Mouse (Mus musculus): ENCODE measurements around the gene Trcg1. TPM values are rescaled to one million over a fixed set of nuclear protein-coding genes. Genes with fewer than 3 reads are reported as not detected.

Gene Trcg1
- polyA plus RNA-seq, 2 experiments = not detected

GRCm38 (mm10) chr9:57256309-57256708 lies 20.0 kb downstream of the Trcg1 start:
- H3K4me3 ChIP-seq (replicated peaks; ENCODE audit: low read length) = no peak overlapping the region
- 96% methylated on average over 20 of the region's 20 CpGs for WGBS
- no peak overlapping the region for H3K9ac ChIP-seq (ENCODE audit: low read depth, low read length, severe bottlenecking)
- ATAC-seq (ENCODE audit: low FRiP score, low read depth) (no peak), DNase-seq (ENCODE audit: low spot score) (no peak)
- peaks cover 11% of the 10 kb centered on the region for H3K4me1 ChIP-seq (ENCODE audit: control insufficient read depth, insufficient read depth, low read length)
- peaks cover 73% of the 10 kb centered on the region for H3K36me3 ChIP-seq (ENCODE audit: control insufficient read depth, insufficient read depth, low read length)
- no peak overlapping the region for H3K4me2 ChIP-seq (replicated peaks; ENCODE audit: low read depth, low read length, severe bottlenecking)
- H3K27me3 ChIP-seq (ENCODE audit: control insufficient read depth, insufficient read depth, low read length) = no peaks in the 10 kb centered on the region
- TF ChIP-seq POLR2A (IDR thresholded peaks at IDR 0.05; ENCODE audit: borderline replicate concordance, extremely low read depth, insufficient read depth, insufficient read length) = no peak
- H3K9me3 ChIP-seq (ENCODE audit: control insufficient read depth, low read length) = no peaks in the 10 kb centered on the region
- H3K27ac ChIP-seq (replicated peaks; ENCODE audit: low read depth, low read length) = no peak overlapping the region

- Histone ChIP-seq H3K27ac (replicated peaks; ENCODE audit: low read depth, low read length) (no peak overlapping the region), H3K9me3 (ENCODE audit: control insufficient read depth, low read length) (no peaks in the 10 kb centered on the region), H3K9ac (ENCODE audit: low read depth, low read length, severe bottlenecking) (no peak overlapping the region), H3K4me3 (replicated peaks; ENCODE audit: low read length) (no peak overlapping the region), H3K4me1 (ENCODE audit: control insufficient read depth, insufficient read depth, low read length) (peaks cover 13% of the 10 kb centered on the region), H3K27me3 (ENCODE audit: control insufficient read depth, insufficient read depth, low read length) (no peaks in the 10 kb centered on the region), H3K36me3 (ENCODE audit: control insufficient read depth, insufficient read depth, low read length) (peaks cover 69% of the 10 kb centered on the region), H3K4me2 (replicated peaks; ENCODE audit: low read depth, low read length, severe bottlenecking) (no peak overlapping the region)
- WGBS = 97% methylated on average over 11 of the region's 11 CpGs
- TF ChIP-seq POLR2A (IDR thresholded peaks at IDR 0.05; ENCODE audit: borderline replicate concordance, extremely low read depth, insufficient read depth, insufficient read length) = no peak
- DNase-seq (ENCODE audit: low spot score) (no peak), ATAC-seq (ENCODE audit: low FRiP score, low read depth) (no peak)
These were observed 20.5 kb downstream of the Trcg1 start for GRCm38 (mm10) chr9:57256861-57257260.

DNA sequence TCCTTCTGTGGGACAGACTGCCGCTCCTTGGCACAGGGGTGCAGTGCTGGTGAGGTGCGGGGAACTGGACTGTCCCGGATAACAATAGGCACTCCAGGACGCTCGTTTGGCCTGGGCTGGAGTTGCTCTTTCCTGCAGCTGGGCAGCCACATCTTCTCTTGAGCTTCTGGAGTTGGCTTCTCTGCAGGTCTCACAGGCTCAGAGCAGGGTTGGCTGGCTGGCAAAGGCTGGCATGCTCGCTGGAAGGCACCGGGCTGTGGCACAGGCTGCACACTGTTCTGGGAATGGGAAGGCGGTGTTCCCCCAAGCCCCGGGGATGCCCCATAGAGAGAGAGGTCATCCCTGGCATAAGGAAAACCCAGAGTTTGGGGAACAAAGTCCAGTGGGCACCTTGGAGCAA lies 21.3 kb downstream of the Trcg1 start:
- peaks cover 61% of the 10 kb centered on the region for H3K36me3 ChIP-seq (ENCODE audit: control insufficient read depth, insufficient read depth, low read length)
- DNase-seq (ENCODE audit: low spot score) (no peak), ATAC-seq (ENCODE audit: low FRiP score, low read depth) (no peak)
- H3K9me3 ChIP-seq (ENCODE audit: control insufficient read depth, low read length) = no peaks in the 10 kb centered on the region
- no peaks in the 10 kb centered on the region for H3K27me3 ChIP-seq (ENCODE audit: control insufficient read depth, insufficient read depth, low read length)
- H3K4me3 ChIP-seq (replicated peaks; ENCODE audit: low read length) = no peak overlapping the region
- H3K4me1 ChIP-seq (ENCODE audit: control insufficient read depth, insufficient read depth, low read length) = peaks cover 13% of the 10 kb centered on the region
- no peak overlapping the region for H3K4me2 ChIP-seq (replicated peaks; ENCODE audit: low read depth, low read length, severe bottlenecking)
- no peak for TF ChIP-seq POLR2A (IDR thresholded peaks at IDR 0.05; ENCODE audit: borderline replicate concordance, extremely low read depth, insufficient read depth, insufficient read length)
- 97% methylated on average over 9 of the region's 9 CpGs for WGBS
- H3K27ac ChIP-seq (replicated peaks; ENCODE audit: low read depth, low read length) = no peak overlapping the region
- no peak overlapping the region for H3K9ac ChIP-seq (ENCODE audit: low read depth, low read length, severe bottlenecking)

DNA sequence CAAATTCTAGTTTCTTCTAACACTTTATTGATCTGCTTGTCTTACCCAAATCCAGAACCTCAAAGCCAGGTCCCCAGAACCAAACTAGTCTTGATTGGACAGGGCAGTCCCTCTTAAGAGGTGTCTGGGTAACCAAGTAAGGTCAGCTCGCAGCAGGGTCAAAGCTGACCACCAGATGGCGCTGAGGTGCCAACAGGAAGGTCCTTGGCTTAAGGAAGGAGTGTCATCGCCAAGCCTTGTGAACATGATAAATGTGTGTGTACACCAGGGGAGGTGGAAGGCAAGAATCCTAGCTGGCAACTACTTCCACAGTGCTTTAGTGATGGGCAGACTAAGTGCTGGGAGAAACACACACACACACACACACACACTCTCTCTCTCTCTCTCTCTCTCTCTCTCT lies 23.4 kb downstream of the Trcg1 start:
- WGBS = 7% methylated on average over 3 of the region's 3 CpGs
- H3K4me2 ChIP-seq (replicated peaks; ENCODE audit: low read depth, low read length, severe bottlenecking) = no peak overlapping the region

DNA sequence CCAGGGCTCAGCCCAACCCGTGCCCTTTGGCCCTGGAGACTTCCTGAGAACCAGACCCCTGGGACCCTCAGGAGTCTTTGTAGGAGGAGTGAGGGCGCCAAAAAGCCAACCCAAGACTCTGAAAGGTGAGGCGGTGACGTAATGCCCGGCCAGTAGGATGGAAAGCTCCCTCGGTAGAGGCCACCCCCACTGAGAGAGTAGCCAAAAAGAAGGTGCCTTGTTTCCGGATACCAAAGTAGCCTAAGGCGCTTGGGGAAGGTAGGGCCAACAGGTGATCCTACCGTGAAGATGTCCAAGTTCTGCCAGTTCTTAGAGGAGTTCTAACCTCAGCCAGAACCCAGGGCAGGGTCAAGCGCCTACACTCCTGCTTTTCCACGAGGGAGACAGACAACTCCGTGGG lies 24.6 kb downstream of the Trcg1 start:
- no peak for ATAC-seq (ENCODE audit: low FRiP score, low read depth)
- no peak for TF ChIP-seq POLR2A (IDR thresholded peaks at IDR 0.05; ENCODE audit: borderline replicate concordance, extremely low read depth, insufficient read depth, insufficient read length)
- H3K4me1 ChIP-seq (ENCODE audit: control insufficient read depth, insufficient read depth, low read length) = peaks cover 13% of the 10 kb centered on the region
- H3K27ac ChIP-seq (replicated peaks; ENCODE audit: low read depth, low read length) = no peak overlapping the region
- peak overlapping the region; percentile 85 for H3K4me2 ChIP-seq (replicated peaks; ENCODE audit: low read depth, low read length, severe bottlenecking)
- no peaks in the 10 kb centered on the region for H3K27me3 ChIP-seq (ENCODE audit: control insufficient read depth, insufficient read depth, low read length)
- H3K4me3 ChIP-seq (replicated peaks; ENCODE audit: low read length) = peak overlapping the region; percentile 58
- no peaks in the 10 kb centered on the region for H3K9me3 ChIP-seq (ENCODE audit: control insufficient read depth, low read length)
- peak overlapping the region; percentile 83 for H3K9ac ChIP-seq (ENCODE audit: low read depth, low read length, severe bottlenecking)
- WGBS = 15% methylated on average over 12 of the region's 12 CpGs
- H3K36me3 ChIP-seq (ENCODE audit: control insufficient read depth, insufficient read depth, low read length) = peaks cover 29% of the 10 kb centered on the region
- DNase-seq (ENCODE audit: low spot score) = no peak

More for the DNA sequence above, 23.4 kb downstream of the Trcg1 start:
- H3K9me3 ChIP-seq (ENCODE audit: control insufficient read depth, low read length) = no peaks in the 10 kb centered on the region
- TF ChIP-seq POLR2A (IDR thresholded peaks at IDR 0.05; ENCODE audit: borderline replicate concordance, extremely low read depth, insufficient read depth, insufficient read length) = no peak
- no peaks in the 10 kb centered on the region for H3K27me3 ChIP-seq (ENCODE audit: control insufficient read depth, insufficient read depth, low read length)
- H3K36me3 ChIP-seq (ENCODE audit: control insufficient read depth, insufficient read depth, low read length) = peaks cover 41% of the 10 kb centered on the region
- H3K4me3 ChIP-seq (replicated peaks; ENCODE audit: low read length) = no peak overlapping the region
- H3K27ac ChIP-seq (replicated peaks; ENCODE audit: low read depth, low read length) = no peak overlapping the region
- peaks cover 13% of the 10 kb centered on the region for H3K4me1 ChIP-seq (ENCODE audit: control insufficient read depth, insufficient read depth, low read length)
- ATAC-seq (ENCODE audit: low FRiP score, low read depth) (no peak), DNase-seq (ENCODE audit: low spot score) (peak; percentile 87)
- no peak overlapping the region for H3K9ac ChIP-seq (ENCODE audit: low read depth, low read length, severe bottlenecking)

DNA sequence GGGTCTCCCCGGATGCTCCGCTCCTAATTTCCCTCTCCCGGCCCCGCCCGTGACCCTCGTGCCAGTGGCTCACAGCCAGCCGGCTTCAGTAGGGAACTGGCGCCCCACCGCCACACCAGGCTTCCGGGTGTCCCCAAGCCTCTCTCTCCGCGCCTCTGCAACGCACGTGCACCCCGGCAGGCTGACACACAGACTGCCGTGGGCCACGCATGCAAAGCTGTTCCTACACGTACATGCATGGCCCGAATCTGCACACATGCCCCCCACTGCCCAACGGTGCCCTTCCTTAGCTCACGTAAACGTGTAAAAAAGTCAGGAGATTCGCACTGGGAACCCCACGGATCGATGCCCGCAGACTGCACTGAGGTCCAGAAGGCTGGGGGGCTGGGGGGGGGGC lies 25.2 kb downstream of the Trcg1 start:
- TF ChIP-seq POLR2A (IDR thresholded peaks at IDR 0.05; ENCODE audit: borderline replicate concordance, extremely low read depth, insufficient read depth, insufficient read length) = no peak
- no peak for DNase-seq (ENCODE audit: low spot score)
- peaks cover 24% of the 10 kb centered on the region for H3K36me3 ChIP-seq (ENCODE audit: control insufficient read depth, insufficient read depth, low read length)
- peak; percentile 16; the same call in 1 of the 2 replicates for ATAC-seq (ENCODE audit: low FRiP score, low read depth)
- WGBS = under 1% methylated on average over 25 of the region's 26 CpGs
- H3K4me3 ChIP-seq (replicated peaks; ENCODE audit: low read length) = peak overlapping the region; percentile 58
- H3K27ac ChIP-seq (replicated peaks; ENCODE audit: low read depth, low read length) = peak overlapping the region; percentile 68
- H3K27me3 ChIP-seq (ENCODE audit: control insufficient read depth, insufficient read depth, low read length) = no peaks in the 10 kb centered on the region
- no peaks in the 10 kb centered on the region for H3K9me3 ChIP-seq (ENCODE audit: control insufficient read depth, low read length)
- peak overlapping the region; percentile 83 for H3K9ac ChIP-seq (ENCODE audit: low read depth, low read length, severe bottlenecking)
- H3K4me2 ChIP-seq (replicated peaks; ENCODE audit: low read depth, low read length, severe bottlenecking) = peak overlapping the region; percentile 85
- H3K4me1 ChIP-seq (ENCODE audit: control insufficient read depth, insufficient read depth, low read length) = peaks cover 13% of the 10 kb centered on the region

Measured in limb, embryonic 14.5 days (tissue).